ENCODE assay signal across 22 mouse cellular contexts in the genomic region with DNA sequence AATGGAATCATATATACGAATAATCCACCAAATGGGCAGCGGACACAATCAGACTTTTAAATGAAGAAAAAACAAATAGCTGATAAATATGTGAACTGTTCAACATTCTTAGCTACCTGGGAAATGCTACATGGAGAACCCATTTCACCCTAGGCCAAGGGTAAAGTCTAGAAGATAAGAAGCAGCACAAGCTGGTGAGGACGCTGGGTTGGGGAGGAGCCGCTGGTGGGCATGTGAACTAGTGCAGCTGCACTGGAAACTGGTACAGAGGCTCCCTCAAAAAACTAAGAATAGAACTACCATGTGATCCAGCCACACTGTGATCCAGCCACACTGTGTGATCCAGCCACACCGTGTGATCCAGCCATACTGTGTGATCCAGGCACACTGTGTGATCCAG.
DNase-seq lines count a peak whose midpoint lies in the region; ATAC-seq lines count a peak whose summit lies in the region.
"Had no signal": no experiment of that assay in that cellular context is flagged by ENCODE, and none has a peak within 500 bp of the region (broad histone marks: within the 10 kb centered on the region; RNA-seq: fewer than 3 reads in every experiment).

No protein-coding gene starts in this region.

- no peaks in the 10 kb centered on the region for H3K36me3 ChIP-seq in midbrain, embryonic 13.5 days
- no peaks in the 10 kb centered on the region for H3K36me3 ChIP-seq in midbrain, embryonic 15.5 days (replicated peaks)
- H3K36me3 ChIP-seq in intestine, embryonic 15.5 days: no peaks in the 10 kb centered on the region
- no peaks in the 10 kb centered on the region for H3K36me3 ChIP-seq in intestine, embryonic 16.5 days (ENCODE audit: control insufficient read depth, insufficient read depth, low read length)
- H3K36me3 ChIP-seq: embryonic facial prominence, embryonic 12.5 days; embryonic facial prominence, embryonic 15.5 days; hindbrain, embryonic 12.5 days had no signal

- H3K27ac ChIP-seq in midbrain, embryonic 13.5 days: no peak overlapping the region
- no peak overlapping the region for H3K27ac ChIP-seq in midbrain, embryonic 15.5 days
- H3K27ac ChIP-seq in intestine, embryonic 15.5 days: no peak overlapping the region
- H3K27ac ChIP-seq in intestine, embryonic 16.5 days (ENCODE audit: low read length): no peak overlapping the region
- H3K27ac ChIP-seq: embryonic facial prominence, embryonic 12.5 days; embryonic facial prominence, embryonic 15.5 days; gastrocnemius, adult 2 months; hindbrain, embryonic 12.5 days had no signal

- H3K9me3 ChIP-seq in midbrain, embryonic 13.5 days: no peaks in the 10 kb centered on the region
- H3K9me3 ChIP-seq in midbrain, embryonic 15.5 days: no peaks in the 10 kb centered on the region
- H3K9me3 ChIP-seq in intestine, embryonic 15.5 days: no peaks in the 10 kb centered on the region
- no peaks in the 10 kb centered on the region for H3K9me3 ChIP-seq in intestine, embryonic 16.5 days (ENCODE audit: control insufficient read depth, low read length)
- H3K9me3 ChIP-seq: embryonic facial prominence, embryonic 12.5 days; embryonic facial prominence, embryonic 15.5 days; hindbrain, embryonic 12.5 days had no signal

- DNase-seq in ovary, postnatal 36 days (ENCODE audit: low spot score): no peak
- no peak for DNase-seq in right cerebral cortex, adult 18-20 months
- DNase-seq: adrenal gland, adult 2 months; adrenal gland, postnatal 14 days; cerebellum, adult 11 months; cerebellum, adult 2 months; cerebellum, adult 9-11 months; cerebellum, postnatal 25 days; forebrain, postnatal 0 days; gastrocnemius, adult 2 months; gastrocnemius, postnatal 14 days; heart, adult 11 months had no signal

- H3K4me1 ChIP-seq in midbrain, embryonic 13.5 days (replicated peaks): peaks cover 7% of the 10 kb centered on the region; the same call in 1 of the 2 replicates
- peaks cover 5% of the 10 kb centered on the region for H3K4me1 ChIP-seq in midbrain, embryonic 15.5 days
- 0 out of 2 replicates have a peak, but pooled peaks cover 3% of the 10 kb centered on the region for H3K4me1 ChIP-seq in intestine, embryonic 15.5 days (replicated peaks)
- H3K4me1 ChIP-seq in intestine, embryonic 16.5 days (ENCODE audit: control insufficient read depth, insufficient read depth, low read length): 0 out of 2 replicates have a peak, but pooled peaks cover under 1% of the 10 kb centered on the region
- H3K4me1 ChIP-seq: embryonic facial prominence, embryonic 12.5 days; embryonic facial prominence, embryonic 15.5 days had no signal

- no peak overlapping the region for H3K4me2 ChIP-seq in midbrain, embryonic 13.5 days (replicated peaks)
- no peak overlapping the region for H3K4me2 ChIP-seq in midbrain, embryonic 15.5 days
- H3K4me2 ChIP-seq in intestine, embryonic 15.5 days (replicated peaks): no peak overlapping the region
- H3K4me2 ChIP-seq in intestine, embryonic 16.5 days (ENCODE audit: low read depth, low read length): no peak overlapping the region
- H3K4me2 ChIP-seq: embryonic facial prominence, embryonic 12.5 days; embryonic facial prominence, embryonic 15.5 days; heart, embryonic 11.5 days; hindbrain, embryonic 12.5 days had no signal

- H3K27me3 ChIP-seq in midbrain, embryonic 13.5 days: peaks cover 12% of the 10 kb centered on the region
- H3K27me3 ChIP-seq in midbrain, embryonic 15.5 days (replicated peaks): peaks cover 5% of the 10 kb centered on the region; the same call in 1 of the 2 replicates
- no peaks in the 10 kb centered on the region for H3K27me3 ChIP-seq in intestine, embryonic 15.5 days (replicated peaks)
- H3K27me3 ChIP-seq in intestine, embryonic 16.5 days (replicated peaks; ENCODE audit: control insufficient read depth, insufficient read depth, low read length): no peaks in the 10 kb centered on the region
- H3K27me3 ChIP-seq: embryonic facial prominence, embryonic 12.5 days; embryonic facial prominence, embryonic 15.5 days had no signal

- 0 out of 2 replicates have a peak, but pooled peaks have one; percentile 6 for ATAC-seq in midbrain, embryonic 13.5 days
- ATAC-seq in midbrain, embryonic 15.5 days (replicated peaks): no peak
- ATAC-seq in intestine, embryonic 15.5 days: peak; percentile 81
- peak; percentile 82 for ATAC-seq in intestine, embryonic 16.5 days
- ATAC-seq: CD4-positive, CD25-positive, alpha-beta regulatory T cell, adult 4 months; forebrain, embryonic 14.5 days; forebrain, postnatal 0 days had no signal

- H3K9ac ChIP-seq in midbrain, embryonic 13.5 days (replicated peaks): no peak overlapping the region
- no peak overlapping the region for H3K9ac ChIP-seq in midbrain, embryonic 15.5 days
- no peak overlapping the region for H3K9ac ChIP-seq in intestine, embryonic 15.5 days
- H3K9ac ChIP-seq in intestine, embryonic 16.5 days (ENCODE audit: low read depth, low read length): no peak overlapping the region
- H3K9ac ChIP-seq: embryonic facial prominence, embryonic 12.5 days; embryonic facial prominence, embryonic 15.5 days; forebrain, postnatal 0 days; hindbrain, embryonic 12.5 days had no signal

- 94% methylated on average over 5 of the region's 5 CpGs for WGBS in midbrain, embryonic 13.5 days
- 94% methylated on average over 5 of the region's 5 CpGs for WGBS in midbrain, embryonic 15.5 days
- 84% methylated on average over 5 of the region's 5 CpGs for WGBS in intestine, embryonic 15.5 days
- 82% methylated on average over 5 of the region's 5 CpGs for WGBS in intestine, embryonic 16.5 days

- no peak overlapping the region for H3K4me3 ChIP-seq in midbrain, embryonic 13.5 days (replicated peaks)
- no peak overlapping the region for H3K4me3 ChIP-seq in midbrain, embryonic 15.5 days
- H3K4me3 ChIP-seq in intestine, embryonic 15.5 days (replicated peaks): no peak overlapping the region
- H3K4me3 ChIP-seq in intestine, embryonic 16.5 days (ENCODE audit: low read length): no peak overlapping the region
- H3K4me3 ChIP-seq: embryonic facial prominence, embryonic 12.5 days; embryonic facial prominence, embryonic 15.5 days; gastrocnemius, adult 2 months; hindbrain, embryonic 12.5 days had no signal
